Mouse (Mus musculus) embryonic facial prominence, embryonic 11.5 days (tissue): ENCODE data around the gene Clip4. TPM values are rescaled to one million over a fixed set of nuclear protein-coding genes. Genes with fewer than 3 reads are reported as not detected.

ENCODE experiments used
- ATAC-seq: fragments of 200-750 bp; cut with Nextera tagmentation; replicated peaks from 2 replicates; pipeline ENCODE4 v1.8.0; 2017; ENCODE audit warnings: low read depth; ENCODE audit not compliant: insufficient number of reproducible peaks, low FRiP score, low TSS enrichment
- DNase-seq: peaks from one replicate; pipeline ENCODE4 v3.0.0-alpha.2; 2015; ENCODE audit warnings: low spot score
- H3K27ac ChIP-seq: fragments of 300-500 bp; sonication (generic); replicated peaks from 2 replicates; pipeline ENCODE4 v1.5.1; 2014; ENCODE audit warnings: mild to moderate bottlenecking, low read depth, low read length, control low read depth
- H3K27me3 ChIP-seq: fragments of 300-500 bp; sonication (generic); 2 replicates; pipeline ENCODE4 v1.6.1; 2014; ENCODE audit warnings: mild to moderate bottlenecking, low read length, moderate library complexity, mixed read lengths; ENCODE audit not compliant: control insufficient read depth, insufficient read depth
- H3K36me3 ChIP-seq: fragments of 300-500 bp; sonication (generic); replicated peaks from 2 replicates; pipeline ENCODE4 v1.6.1; 2014; ENCODE audit warnings: low read depth, mild to moderate bottlenecking, low read length, moderate library complexity, mixed read lengths; ENCODE audit not compliant: control insufficient read depth, insufficient read depth
- H3K4me1 ChIP-seq: fragments of 300-500 bp; sonication (generic); 2 replicates; pipeline ENCODE4 v1.6.1; 2014; ENCODE audit warnings: low read length, mixed read lengths; ENCODE audit not compliant: control insufficient read depth, insufficient read depth
- H3K4me2 ChIP-seq: fragments of 300-500 bp; sonication (generic); 2 replicates; pipeline ENCODE4 v1.6.1; 2014; ENCODE audit warnings: low read depth, mild to moderate bottlenecking, control low read depth, low read length, moderate library complexity
- H3K4me3 ChIP-seq: fragments of 300-500 bp; sonication (generic); 2 replicates; pipeline ENCODE4 v1.5.1; 2014; ENCODE audit warnings: low read depth, low read length, control low read depth
- H3K9ac ChIP-seq: fragments of 300-500 bp; sonication (generic); replicated peaks from 2 replicates; pipeline ENCODE4 v1.6.1; 2014; ENCODE audit warnings: mild to moderate bottlenecking, control low read depth, low read length
- H3K9me3 ChIP-seq: fragments of 300-500 bp; sonication (generic); replicated peaks from 2 replicates; pipeline ENCODE4 v1.6.1; 2016; ENCODE audit warnings: mild to moderate bottlenecking, low read length, inconsistent platforms, mixed read lengths; ENCODE audit not compliant: control insufficient read depth
- WGBS: fragments of 180-500 bp; shearing (Covaris S2); extraction: QIAGEN DNeasy Blood & Tissue Kit; methylation state at CpG from one replicate; pipeline ENCODE4 v1.1.7; 2014; 5-methylcytosine and 5-hydroxymethylcytosine counted together
- polyA plus RNA-seq: library from polyadenylated mRNA; unstranded; fragments of >200 nt; fragmentation: Nextera tagmentation; extraction: Ambion mirVana; gene quantifications from 2 replicates; pipeline ENCODE4 v1.2.1, GENCODE M21; 2014

Gene Clip4
- polyA plus RNA-seq, 1 experiment from 2014 or later: 5.0 TPM

DNA sequence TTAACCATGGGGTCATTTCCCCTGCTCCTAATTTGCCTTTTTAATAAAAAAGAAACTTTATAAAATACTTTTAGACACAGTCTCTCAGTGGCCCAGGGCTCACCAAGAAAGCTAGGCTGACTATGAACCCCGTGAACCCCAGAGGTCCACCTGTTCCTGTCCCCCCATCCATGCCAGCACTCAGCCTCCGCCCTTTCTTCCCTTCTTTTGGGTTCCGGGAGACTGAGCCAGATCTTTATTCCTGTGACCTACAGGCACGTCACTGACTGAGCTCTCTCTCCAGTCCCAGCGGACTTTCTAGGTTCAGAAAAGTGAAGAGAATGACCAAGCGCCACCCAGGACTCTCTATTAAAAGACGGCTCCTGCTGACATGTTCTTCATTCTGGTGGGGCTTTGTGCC lies 107.2 kb downstream of the Clip4 start:
- WGBS: 79% methylated on average over 7 of the region's 7 CpGs
- no peak for ATAC-seq
- Histone ChIP-seq H3K4me3 (no peak overlapping the region), H3K9ac (no peak overlapping the region), H3K9me3 (no peaks in the 10 kb centered on the region), H3K27ac (no peak overlapping the region), H3K36me3 (no peaks in the 10 kb centered on the region), H3K27me3 (no peaks in the 10 kb centered on the region), H3K4me2 (no peak overlapping the region), H3K4me1 (no peaks in the 10 kb centered on the region)
- DNase-seq: no peak

DNA sequence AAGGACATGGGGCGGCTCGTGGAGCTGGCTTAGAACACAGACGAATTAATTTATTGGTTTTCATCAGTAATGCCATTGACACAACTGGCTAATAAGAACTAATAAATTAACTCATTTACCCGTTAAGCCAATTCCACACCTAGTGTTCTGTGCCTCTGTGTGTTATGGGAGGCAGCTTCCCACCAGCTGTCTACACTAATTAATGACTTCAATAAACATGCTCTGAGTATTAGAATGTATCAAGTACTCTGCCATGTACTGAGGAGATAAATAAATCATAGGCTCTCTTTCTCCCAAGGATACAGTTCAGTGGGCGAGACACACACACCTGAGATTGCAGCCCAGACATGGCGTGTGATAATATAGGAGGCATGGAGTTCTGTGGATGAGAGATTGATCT lies 113.1 kb downstream of the Clip4 start:
- H3K4me2 ChIP-seq: no peak overlapping the region
- 90% methylated on average over 6 of the region's 6 CpGs for WGBS
- no peaks in the 10 kb centered on the region for H3K9me3 ChIP-seq
- H3K9ac ChIP-seq: no peak overlapping the region
- ATAC-seq (no peak), DNase-seq (no peak)
- H3K4me3 ChIP-seq: no peak overlapping the region
- no peaks in the 10 kb centered on the region for H3K27me3 ChIP-seq
- H3K4me1 ChIP-seq: no peaks in the 10 kb centered on the region
- H3K36me3 ChIP-seq: no peaks in the 10 kb centered on the region
- H3K27ac ChIP-seq: no peak overlapping the region

DNA sequence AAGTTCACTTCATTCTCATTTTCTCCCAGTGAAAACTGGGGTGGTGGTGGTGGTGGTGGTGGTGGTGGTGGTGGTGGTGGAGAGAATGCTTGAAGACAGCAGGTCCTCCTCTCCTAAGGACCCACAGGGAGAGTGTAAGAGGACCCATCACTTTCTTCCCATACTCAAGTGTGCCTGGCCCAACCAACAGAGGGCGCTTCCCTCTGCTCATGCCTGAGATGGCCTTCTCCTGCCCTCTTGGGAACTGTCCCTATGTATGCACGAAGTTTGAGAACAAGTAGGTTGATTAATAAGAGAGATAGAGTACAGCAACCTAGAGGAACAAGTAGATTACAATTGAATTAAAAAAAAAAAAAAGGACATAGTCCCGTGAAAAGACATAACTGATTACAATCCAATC lies 140.8 kb downstream of the Clip4 start:
- DNase-seq: no peak
- no peak overlapping the region for H3K9ac ChIP-seq
- H3K4me2 ChIP-seq: no peak overlapping the region
- ATAC-seq: no peak
- H3K4me1 ChIP-seq: no peaks in the 10 kb centered on the region
- no peak overlapping the region for H3K27ac ChIP-seq
- H3K4me3 ChIP-seq: no peak overlapping the region
- H3K9me3 ChIP-seq: no peaks in the 10 kb centered on the region
- WGBS: 51% methylated on average over 3 of the region's 3 CpGs
- H3K27me3 ChIP-seq: no peaks in the 10 kb centered on the region
- H3K36me3 ChIP-seq: no peaks in the 10 kb centered on the region

DNA sequence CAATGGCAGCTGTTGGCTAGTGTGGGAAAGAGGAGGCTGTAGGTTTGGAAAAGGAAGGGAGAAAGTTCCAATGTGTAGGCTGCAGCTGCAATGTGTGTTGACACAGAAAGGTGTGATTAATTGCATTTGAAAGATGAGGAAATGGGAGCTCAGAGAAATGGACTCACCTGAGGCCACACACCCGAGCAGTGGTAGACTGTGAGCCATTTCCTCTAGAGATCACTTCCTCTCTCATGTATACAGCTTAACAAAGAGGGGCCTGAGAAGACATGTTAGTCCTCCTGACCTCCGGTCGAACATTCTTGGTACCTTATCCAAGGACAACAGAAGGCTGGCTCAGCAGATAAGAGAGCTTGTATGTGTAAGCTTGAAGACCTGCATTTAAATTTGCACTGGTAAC lies 144.9 kb downstream of the Clip4 start:
- Histone ChIP-seq H3K9ac (no peak overlapping the region), H3K4me1 (no peaks in the 10 kb centered on the region)
- 73% methylated on average over 3 of the region's 3 CpGs for WGBS

More for the DNA sequence above, 144.9 kb downstream of the Clip4 start:
- ATAC-seq: no peak
- no peaks in the 10 kb centered on the region for H3K36me3 ChIP-seq
- no peak overlapping the region for H3K27ac ChIP-seq
- no peaks in the 10 kb centered on the region for H3K9me3 ChIP-seq
- no peaks in the 10 kb centered on the region for H3K27me3 ChIP-seq
- no peak overlapping the region for H3K4me3 ChIP-seq
- no peak for DNase-seq
- no peak overlapping the region for H3K4me2 ChIP-seq

Other genes with a start within 250 kb of the Clip4 start
- 60.9 and 76.3 TPM in 2 replicates for gene Ndc80, start 241.6 kb upstream of the Clip4 start, polyA plus RNA-seq
- gene Spdya, start 216.4 kb upstream of the Clip4 start, polyA plus RNA-seq: 0.74 and 1.4 TPM in 2 replicates
- 104 and 113 TPM in 2 replicates for gene Wdr43, start 152.6 kb upstream of the Clip4 start, polyA plus RNA-seq
- gene Togaram2, start 95.2 kb upstream of the Clip4 start, polyA plus RNA-seq: not detected in 2 replicates
- gene Pcare, start 15.6 kb upstream of the Clip4 start, polyA plus RNA-seq: not detected in 2 replicates